Mouse (Mus musculus) limb, embryonic 14.5 days (tissue): ENCODE measurements around the gene Spag6. TPM values are rescaled to one million over a fixed set of nuclear protein-coding genes. Genes with fewer than 3 reads are reported as not detected.

Experiments
- ATAC-seq: fragments of 200-750 bp; cut with Nextera tagmentation; 2 replicates; pipeline ENCODE4 v1.8.0; 2017; ENCODE audit warnings: low read depth, moderate number of reproducible peaks, moderate TSS enrichment; ENCODE audit not compliant: low FRiP score
- DNase-seq: peaks from one replicate; pipeline ENCODE4 v3.0.0-alpha.2; 2015; ENCODE audit warnings: low spot score
- H3K27ac ChIP-seq: fragments of 300-500 bp; sonication (generic); replicated peaks from 2 replicates; pipeline ENCODE4 v1.5.1; 2014; ENCODE audit warnings: low read depth, mild to moderate bottlenecking, low read length, moderate library complexity, mixed read lengths
- H3K27me3 ChIP-seq: fragments of 300-500 bp; sonication (generic); 2 replicates; pipeline ENCODE4 v1.6.1; 2014; ENCODE audit warnings: low read length, mixed read lengths; ENCODE audit not compliant: control insufficient read depth, insufficient read depth
- H3K36me3 ChIP-seq: fragments of 300-500 bp; sonication (generic); 2 replicates; pipeline ENCODE4 v1.6.1; 2014; ENCODE audit warnings: mild to moderate bottlenecking, low read length, moderate library complexity, mixed read lengths; ENCODE audit not compliant: control insufficient read depth, insufficient read depth
- H3K4me1 ChIP-seq: fragments of 300-500 bp; sonication (generic); 2 replicates; pipeline ENCODE4 v1.6.1; 2014; ENCODE audit warnings: antibody characterized with exemption, low read length, mixed read lengths; ENCODE audit not compliant: control insufficient read depth, insufficient read depth
- H3K4me2 ChIP-seq: fragments of 300-500 bp; sonication (generic); replicated peaks from 2 replicates; pipeline ENCODE4 v1.6.1; 2014; ENCODE audit warnings: low read depth, mild to moderate bottlenecking, low read length, moderate library complexity; ENCODE audit not compliant: severe bottlenecking
- H3K4me3 ChIP-seq: fragments of 300-500 bp; sonication (generic); replicated peaks from 2 replicates; pipeline ENCODE4 v1.5.1; 2014; ENCODE audit warnings: low read length
- H3K9ac ChIP-seq: fragments of 300-500 bp; sonication (generic); 2 replicates; pipeline ENCODE4 v1.6.1; 2014; ENCODE audit warnings: mild to moderate bottlenecking, low read depth, low read length, moderate library complexity; ENCODE audit not compliant: severe bottlenecking
- H3K9me3 ChIP-seq: fragments of 300-500 bp; sonication (generic); 2 replicates; pipeline ENCODE4 v1.6.1; 2016; ENCODE audit warnings: low read length; ENCODE audit not compliant: control insufficient read depth
- POLR2A ChIP-seq: fragments of 200-500 bp; IDR thresholded peaks from 2 replicates; pipeline ENCODE4 v1.8.0; 2012; ENCODE audit warnings: inconsistent platforms, mild to moderate bottlenecking, moderate library complexity, borderline replicate concordance; ENCODE audit not compliant: insufficient read depth, insufficient read length; ENCODE audit errors: extremely low read depth
- WGBS: fragments of 180-500 bp; shearing (Covaris S2); extraction: QIAGEN DNeasy Blood & Tissue Kit; methylation state at CpG from one replicate; pipeline ENCODE4 v1.1.7; 2014; 5-methylcytosine and 5-hydroxymethylcytosine counted together
- polyA plus RNA-seq, 2 experiments: library from polyadenylated mRNA; depleted of rRNA in 1 of 2; stranded (reverse) in 1 of 2; unstranded in 1 of 2; fragments of >200 nt; fragmentation: Nextera tagmentation in 1 of 2; extraction: Ambion mirVana in 1 of 2; gene quantifications; 2 replicates each; pipeline versions ENCODE4 v1.2.1 to v1.2.3; 2012 to 2014

The Spag6 gene
- polyA plus RNA-seq, 2 experiments, result 0.48 TPM; not detected in 1

DNA sequence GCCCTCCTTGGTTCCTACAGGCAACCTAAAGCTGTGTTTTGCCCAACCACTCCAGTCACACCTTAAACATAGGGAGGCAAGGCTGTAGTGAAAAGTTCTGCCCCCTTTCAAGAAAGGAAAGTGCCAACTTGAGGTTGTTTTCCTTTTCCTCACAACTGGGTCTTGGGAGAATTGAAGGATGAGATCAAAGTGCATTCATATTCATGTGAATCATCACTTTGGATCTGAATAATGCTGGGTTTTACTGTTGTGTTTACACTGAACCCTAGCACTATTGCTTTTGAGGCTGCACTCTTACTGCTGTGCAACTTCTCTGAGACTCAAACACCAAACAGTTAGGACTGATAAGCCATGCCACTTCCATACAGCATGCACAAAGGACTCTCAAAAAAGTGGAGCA lies 1.8 kb upstream of the Spag6 start:
- H3K9me3 ChIP-seq, result no peaks in the 10 kb centered on the region
- ATAC-seq, result no peak
- H3K4me1 ChIP-seq, result peaks cover 14% of the 10 kb centered on the region; the same call in 1 of the 2 replicates
- DNase-seq, result no peak
- H3K4me2 ChIP-seq, result no peak overlapping the region
- TF ChIP-seq POLR2A, result no peak
- H3K4me3 ChIP-seq, result no peak overlapping the region
- no peaks in the 10 kb centered on the region for H3K36me3 ChIP-seq
- H3K27ac ChIP-seq, result no peak overlapping the region
- H3K27me3 ChIP-seq, result peaks cover 87% of the 10 kb centered on the region
- no peak overlapping the region for H3K9ac ChIP-seq

DNA sequence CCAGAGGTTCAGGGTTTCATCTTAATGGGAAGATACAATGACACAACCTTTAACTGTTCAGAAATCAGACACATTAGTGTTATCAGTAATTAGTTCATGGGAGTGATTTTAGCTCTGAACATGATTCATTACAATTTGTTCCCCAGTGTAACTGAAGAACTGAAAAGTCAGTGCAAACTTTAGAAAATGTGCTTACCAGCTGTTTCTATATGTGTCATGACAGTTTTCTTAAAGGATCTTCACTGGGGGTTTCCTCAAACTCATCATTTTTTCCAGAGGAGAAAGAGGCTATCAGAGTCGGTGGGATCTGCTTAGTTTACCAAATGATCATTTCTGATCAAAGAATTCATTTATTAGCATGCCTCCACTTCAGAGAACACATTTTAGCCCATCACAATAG lies 1.3 kb upstream of the Spag6 start:
- DNase-seq (no peak), ATAC-seq (no peak)
- H3K4me2 ChIP-seq, result no peak overlapping the region
- no peak overlapping the region for H3K27ac ChIP-seq
- WGBS, result 0% methylated on average over 1 of the region's 1 CpGs
- peaks cover 83% of the 10 kb centered on the region for H3K27me3 ChIP-seq
- peaks cover 14% of the 10 kb centered on the region; the same call in 1 of the 2 replicates for H3K4me1 ChIP-seq
- no peak for TF ChIP-seq POLR2A
- H3K36me3 ChIP-seq, result no peaks in the 10 kb centered on the region
- no peaks in the 10 kb centered on the region for H3K9me3 ChIP-seq
- H3K4me3 ChIP-seq, result no peak overlapping the region
- H3K9ac ChIP-seq, result no peak overlapping the region

DNA sequence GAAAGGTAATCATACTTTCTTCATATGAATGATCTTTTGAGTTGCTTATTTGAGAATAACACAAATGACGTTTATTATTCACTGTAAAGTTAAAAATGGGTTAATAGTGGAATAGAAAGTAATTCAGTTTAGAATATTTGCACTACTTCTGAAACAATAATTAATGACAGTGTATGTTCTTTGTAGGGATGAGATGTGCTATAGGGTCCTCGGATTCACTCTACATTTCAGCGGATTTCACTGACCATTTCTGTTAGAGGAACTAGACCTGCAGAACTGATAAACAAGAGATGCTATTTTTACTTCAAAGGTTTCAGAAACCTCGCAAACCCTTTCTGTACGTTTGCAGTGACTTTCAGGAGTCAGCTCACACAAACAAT lies 351 bp upstream of the Spag6 start:
- H3K27ac ChIP-seq, result no peak overlapping the region
- H3K9ac ChIP-seq, result peak overlapping the region; percentile 88; the same call in 1 of the 2 replicates
- DNase-seq (no peak), ATAC-seq (no peak)
- H3K4me3 ChIP-seq, result peak overlapping the region; percentile 69
- no peaks in the 10 kb centered on the region for H3K9me3 ChIP-seq
- H3K4me2 ChIP-seq, result peak overlapping the region; percentile 92
- WGBS, result 2% methylated on average over 5 of the region's 5 CpGs
- no peaks in the 10 kb centered on the region for H3K36me3 ChIP-seq
- H3K27me3 ChIP-seq, result peaks cover 83% of the 10 kb centered on the region
- TF ChIP-seq POLR2A, result no peak
- peaks cover 14% of the 10 kb centered on the region for H3K4me1 ChIP-seq

DNA sequence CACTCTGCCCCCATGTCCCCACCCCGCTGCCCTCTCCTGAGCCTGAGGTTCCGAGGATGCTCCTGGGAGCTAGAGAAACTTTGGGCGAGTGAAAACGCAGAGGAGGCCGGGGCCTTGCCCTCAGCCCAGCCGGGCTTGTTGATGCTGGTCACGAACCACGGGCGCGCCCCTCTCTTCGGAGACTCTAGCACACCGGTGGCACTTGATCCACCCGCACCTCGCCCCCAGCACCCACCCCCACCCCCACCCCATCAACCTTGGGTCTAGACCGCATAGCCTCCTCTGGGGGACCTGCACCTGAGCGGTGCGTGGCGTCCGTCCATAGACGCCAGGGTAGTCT lies 749 bp downstream of the Spag6 start:
- TF ChIP-seq POLR2A, result no peak
- H3K27ac ChIP-seq, result no peak overlapping the region

DNA sequence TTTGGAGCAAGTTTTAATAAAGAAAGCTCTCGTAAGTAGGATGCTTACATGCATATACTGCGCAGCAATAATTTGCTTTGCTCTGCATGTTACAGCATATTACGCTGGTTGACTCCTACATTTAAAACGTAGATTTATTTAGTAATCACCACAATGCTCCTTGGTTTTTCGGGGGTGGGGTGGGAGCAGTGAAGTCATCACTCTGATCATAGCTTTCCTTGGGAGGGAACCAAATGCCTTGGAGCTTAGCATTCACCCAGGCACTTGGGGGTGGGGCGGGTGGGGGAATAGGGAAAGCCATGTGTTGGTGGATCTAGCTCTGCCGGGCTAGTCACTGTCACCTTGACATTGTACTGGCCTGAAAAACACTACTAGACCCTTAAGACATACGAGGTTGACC lies 1.3 kb downstream of the Spag6 start:
- no peak for TF ChIP-seq POLR2A
- Histone ChIP-seq H3K4me2 (peak overlapping the region; percentile 92; the same call in 1 of the 2 replicates), H3K9me3 (no peaks in the 10 kb centered on the region), H3K4me3 (no peak overlapping the region), H3K4me1 (peaks cover 7% of the 10 kb centered on the region), H3K27ac (no peak overlapping the region), H3K36me3 (no peaks in the 10 kb centered on the region), H3K27me3 (peaks cover 83% of the 10 kb centered on the region), H3K9ac (no peak overlapping the region)
- WGBS, result 2% methylated on average over 8 of the region's 8 CpGs
- DNase-seq (no peak), ATAC-seq (no peak)

More for the DNA sequence above, 749 bp downstream of the Spag6 start:
- Histone ChIP-seq H3K27me3 (peaks cover 83% of the 10 kb centered on the region), H3K9ac (peak overlapping the region; percentile 88), H3K9me3 (no peaks in the 10 kb centered on the region), H3K36me3 (no peaks in the 10 kb centered on the region), H3K4me3 (peak overlapping the region; percentile 69), H3K4me2 (peak overlapping the region; percentile 92), H3K4me1 (peaks cover 12% of the 10 kb centered on the region)
- ATAC-seq (peak; percentile 16; the same call in 1 of the 2 replicates), DNase-seq (no peak)
- WGBS, result under 1% methylated on average over 19 of the region's 20 CpGs

DNA sequence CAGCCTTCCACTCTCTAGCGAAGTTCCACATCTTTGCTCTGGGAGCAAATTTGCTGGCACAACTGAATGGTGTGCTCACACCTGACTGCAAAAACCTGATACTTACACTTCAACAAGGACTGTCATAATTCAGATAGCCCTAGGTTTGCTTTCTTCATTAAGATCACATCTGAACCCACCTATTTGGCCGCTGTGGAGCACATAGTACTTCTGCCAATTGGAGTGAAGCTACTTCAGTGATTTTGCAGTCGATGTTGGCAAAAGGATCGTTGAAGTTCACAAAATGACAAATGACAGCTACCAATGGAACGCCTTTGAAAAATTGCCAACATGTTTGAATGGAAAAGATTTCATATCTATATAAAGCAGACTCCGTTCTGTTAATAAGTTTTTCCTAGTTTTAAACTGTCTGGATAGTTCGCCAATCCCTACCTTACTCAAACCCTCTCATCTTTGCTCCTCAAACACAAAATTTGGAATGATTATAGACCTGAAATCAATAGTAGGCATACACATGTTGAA lies 1.9 kb downstream of the Spag6 start:
- no peaks in the 10 kb centered on the region for H3K9me3 ChIP-seq
- ATAC-seq, result no peak
- H3K4me2 ChIP-seq, result no peak overlapping the region
- no peak overlapping the region for H3K4me3 ChIP-seq
- H3K27me3 ChIP-seq, result peaks cover 83% of the 10 kb centered on the region
- DNase-seq, result no peak
- 6% methylated on average over 7 of the region's 7 CpGs for WGBS
- no peak overlapping the region for H3K9ac ChIP-seq
- H3K36me3 ChIP-seq, result no peaks in the 10 kb centered on the region
- peaks cover 5% of the 10 kb centered on the region; the same call in 1 of the 2 replicates for H3K4me1 ChIP-seq
- no peak for TF ChIP-seq POLR2A
- H3K27ac ChIP-seq, result no peak overlapping the region
